ENCODE assay signal across 8 mouse cellular contexts in genomic region chr11:30953469-30954154, GRCm38 (mm10). TPM values are rescaled to one million over a fixed set of nuclear protein-coding genes. Genes with fewer than 3 reads are reported as not detected.
DNase-seq lines count a peak whose midpoint lies in the region; ATAC-seq lines count a peak whose summit lies in the region.

No protein-coding gene starts in this region.

- H3K9ac ChIP-seq in hindbrain, embryonic 13.5 days = peak overlapping the region; percentile 93

- WGBS in hindbrain, embryonic 13.5 days = under 1% methylated on average over 26 of the region's 32 CpGs

- peak overlapping the region; percentile 92 for H3K27ac ChIP-seq in hindbrain, embryonic 13.5 days

- peaks cover 38% of the 10 kb centered on the region for H3K36me3 ChIP-seq in hindbrain, embryonic 13.5 days

- peaks cover 14% of the 10 kb centered on the region for H3K4me1 ChIP-seq in hindbrain, embryonic 13.5 days (replicated peaks)

- no peaks in the 10 kb centered on the region for H3K27me3 ChIP-seq in hindbrain, embryonic 13.5 days

- peak overlapping the region; percentile 81 for H3K4me3 ChIP-seq in hindbrain, embryonic 13.5 days

- peaks cover 16% of the 10 kb centered on the region for H3K9me3 ChIP-seq in hindbrain, embryonic 13.5 days

- peak; percentile 96 for ATAC-seq in hindbrain, embryonic 13.5 days (ENCODE audit: low FRiP score)

- peak; percentile 48 for DNase-seq in R1 (ENCODE audit: low read depth, low spot score)
- DNase-seq in cerebellum, postnatal 10 days = peak; percentile 62 to 66
- DNase-seq in frontal cortex, postnatal 14 days (ENCODE audit: low spot score in 2 of 2) = peak; percentile 26 to 31
- DNase-seq in left cerebral cortex, adult 11 months (ENCODE audit: low spot score) = peak; percentile 15
- DNase-seq in lung, postnatal 4 days = peak; percentile 44 to 48
- DNase-seq in retina, postnatal 7 days (ENCODE audit: low read depth, low spot score) = peak; percentile 28
- DNase-seq in urinary bladder, postnatal 36 days (ENCODE audit: low spot score in 2 of 2) = peak; percentile 27 to 34

- H3K4me2 ChIP-seq in hindbrain, embryonic 13.5 days = peak overlapping the region; percentile 64

RNA-seq across cellular contexts. Expression of gene Erlec1, which starts 0.5 kb away (rescaled TPM):
- polyA plus RNA-seq in hindbrain, embryonic 13.5 days (2015; fragmentation: Nextera tagmentation; extraction: Ambion mirVana) = 11.2 and 11.5 TPM in 2 replicates

RNA-seq across cellular contexts. Expression of gene Chac2, which starts 32.5 kb away (rescaled TPM):
- 23.9 and 26.3 TPM in 2 replicates for polyA plus RNA-seq in hindbrain, embryonic 13.5 days (2015; fragmentation: Nextera tagmentation; extraction: Ambion mirVana)

Comparison
In these comparisons a context has a peak if more than half of its experiments do, and no peak if none do; other contexts are left out.
1. Peak in every context shown above with its lines: DNase-seq, ATAC-seq, H3K4me3 ChIP-seq and H3K27ac ChIP-seq.